Comparison of ENCODE assay signal across 13 mouse cellular contexts in the genomic region with DNA sequence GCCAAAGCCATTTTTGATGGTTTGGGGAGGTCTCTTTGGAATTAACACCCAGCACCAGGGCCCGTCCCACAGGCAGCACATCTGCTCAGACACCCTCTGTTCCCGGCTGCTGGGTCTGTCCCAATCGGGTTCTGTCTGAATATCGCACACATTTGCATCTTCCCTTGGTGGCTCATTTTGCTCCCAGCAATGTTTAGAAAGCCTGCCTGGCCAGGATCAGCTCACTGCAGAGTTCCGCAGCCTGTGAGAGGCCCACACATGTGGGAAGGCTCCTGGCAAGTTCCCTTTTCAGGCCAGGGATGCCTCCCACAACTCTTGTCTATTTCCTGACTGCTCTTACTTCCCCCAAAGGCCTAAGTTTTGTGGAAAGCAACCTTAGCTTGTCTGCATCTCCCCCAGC. TPM values are rescaled to one million over a fixed set of nuclear protein-coding genes. Genes with fewer than 3 reads are reported as not detected.
DNase-seq lines count a peak whose midpoint lies in the region; ATAC-seq lines count a peak whose summit lies in the region.
"Had no signal": no experiment of that assay in that cellular context is flagged by ENCODE, and none has a peak within 500 bp of the region (broad histone marks: within the 10 kb centered on the region; RNA-seq: fewer than 3 reads in every experiment).

No protein-coding gene starts in this region.

- peak; percentile 27 to 59 for DNase-seq in layer of hippocampus, adult 18-20 months (ENCODE audit: low spot score in 2 of 2)
- DNase-seq in layer of hippocampus, adult 9-10 months (ENCODE audit: low spot score), result no peak
- DNase-seq in layer of hippocampus, adult 8-10 months (ENCODE audit: low spot score in 2 of 2), result peak; percentile 17 to 44
- DNase-seq in retina, postnatal 1 day, result no peak
- no peak for DNase-seq in adrenal gland, postnatal 36 days
- DNase-seq: embryo, embryonic 11 days; kidney, postnatal 14 days; lung, embryonic 14.5 days; thymus, adult 18-20 months had no signal

- peak; percentile 57 for ATAC-seq in common myeloid progenitor, adult 5-6 weeks (replicated peaks; ENCODE audit: low read depth, poor library complexity, severe bottlenecking)
- peak; percentile 62 for ATAC-seq in megakaryocyte progenitor cell, adult 5-6 weeks (replicated peaks; ENCODE audit: poor library complexity)
- ATAC-seq in erythroid progenitor cell, adult 5-6 weeks (replicated peaks; ENCODE audit: low FRiP score, poor library complexity, severe bottlenecking), result no peak
- ATAC-seq: forebrain, embryonic 14.5 days had no signal

RNA-seq across cellular contexts. Expression of a gene that starts 13.4 kb away (rescaled TPM):
- 1 to 10 TPM in 1 of 2 experiments, under 1 TPM in 1; 0.43 to 1.1 TPM for total RNA-seq in layer of hippocampus, adult 18-20 months (2021)
- 9.9 and 12.0 TPM in 2 replicates for total RNA-seq in common myeloid progenitor, adult 5-6 weeks (2017)
- total RNA-seq in layer of hippocampus, adult 8-10 months (2022), result 1 to 10 TPM in 2 of 4 experiments, under 1 TPM in 2; 0.62 to 3.9 (median 1.6) TPM
- 27.5 and 35.0 TPM in 2 replicates for total RNA-seq in megakaryocyte progenitor cell, adult 5-6 weeks (2015)
- 18.9 and 23.6 TPM in 2 replicates for total RNA-seq in megakaryocyte progenitor cell, adult 5-6 weeks (2017)
- 5.4 and 12.6 TPM in 2 replicates for total RNA-seq in erythroid progenitor cell, adult 5-6 weeks (2015; ENCODE audit: low replicate concordance)
- 5.4 and 7.5 TPM in 2 replicates for total RNA-seq in erythroid progenitor cell, adult 5-6 weeks (2017; ENCODE audit: low replicate concordance)
- total RNA-seq in adrenal gland, postnatal 36 days (2021), result 1 to 10 TPM; 1.3 to 1.7 TPM

RNA-seq across cellular contexts. Expression of a gene that starts 33.3 kb away (rescaled TPM):
- 10 to 100 TPM; 42.8 to 43.7 TPM for total RNA-seq in layer of hippocampus, adult 18-20 months (2021)
- total RNA-seq in common myeloid progenitor, adult 5-6 weeks (2017), result 61.5 and 77.1 TPM in 2 replicates
- 10 to 100 TPM; 37.9 to 43.2 (median 40.3) TPM for total RNA-seq in layer of hippocampus, adult 8-10 months (2022)
- 36.1 and 42.9 TPM in 2 replicates for total RNA-seq in megakaryocyte progenitor cell, adult 5-6 weeks (2015)
- total RNA-seq in megakaryocyte progenitor cell, adult 5-6 weeks (2017), result 62.9 and 71.0 TPM in 2 replicates
- 16.6 and 19.3 TPM in 2 replicates for total RNA-seq in erythroid progenitor cell, adult 5-6 weeks (2015; ENCODE audit: low replicate concordance)
- 24.5 and 36.2 TPM in 2 replicates for total RNA-seq in erythroid progenitor cell, adult 5-6 weeks (2017; ENCODE audit: low replicate concordance)
- 10 to 100 TPM; 43.0 to 49.3 TPM for total RNA-seq in adrenal gland, postnatal 36 days (2021)

RNA-seq across cellular contexts. Expression of a gene that starts 41.5 kb away (rescaled TPM):
- 10 to 100 TPM; 14.4 to 16.4 TPM for total RNA-seq in layer of hippocampus, adult 18-20 months (2021)
- total RNA-seq in common myeloid progenitor, adult 5-6 weeks (2017), result 52.9 and 63.8 TPM in 2 replicates
- total RNA-seq in layer of hippocampus, adult 8-10 months (2022), result 10 to 100 TPM; 13.3 to 15.7 (median 15.1) TPM
- total RNA-seq in megakaryocyte progenitor cell, adult 5-6 weeks (2015), result 62.3 and 65.5 TPM in 2 replicates
- 56.2 and 68.4 TPM in 2 replicates for total RNA-seq in megakaryocyte progenitor cell, adult 5-6 weeks (2017)
- total RNA-seq in erythroid progenitor cell, adult 5-6 weeks (2015; ENCODE audit: low replicate concordance), result 32.7 and 54.4 TPM in 2 replicates
- total RNA-seq in erythroid progenitor cell, adult 5-6 weeks (2017; ENCODE audit: low replicate concordance), result 28.4 and 51.9 TPM in 2 replicates
- 10 to 100 TPM; 10.8 to 13.6 TPM for total RNA-seq in adrenal gland, postnatal 36 days (2021)

RNA-seq across cellular contexts. Expression of a gene that starts 52.6 kb away (rescaled TPM):
- 1 to 10 TPM; 3.6 to 4.8 TPM for total RNA-seq in layer of hippocampus, adult 18-20 months (2021)
- total RNA-seq in common myeloid progenitor, adult 5-6 weeks (2017), result 0.50 TPM in 1 of 2 replicates, not detected in the other
- total RNA-seq in layer of hippocampus, adult 8-10 months (2022), result 1 to 10 TPM; 3.4 to 4.6 (median 4.0) TPM
- total RNA-seq in megakaryocyte progenitor cell, adult 5-6 weeks (2015), result 0.07 TPM in 1 of 2 replicates, not detected in the other
- 0.33 TPM in 1 of 2 replicates, not detected in the other for total RNA-seq in megakaryocyte progenitor cell, adult 5-6 weeks (2017)
- total RNA-seq in erythroid progenitor cell, adult 5-6 weeks (2015; ENCODE audit: low replicate concordance), result 2.5 TPM in 1 of 2 replicates, not detected in the other
- not detected in 2 replicates for total RNA-seq in erythroid progenitor cell, adult 5-6 weeks (2017; ENCODE audit: low replicate concordance)
- total RNA-seq in adrenal gland, postnatal 36 days (2021), result 10 to 100 TPM in 1 of 2 experiments, under 1 TPM in 1; 0.99 to 31.3 TPM

Comparison
In these comparisons a context has a peak if more than half of its experiments do, and no peak if none do; other contexts are left out.
1. DNase-seq: peak in layer of hippocampus, adult 18-20 months (2 of 2) and layer of hippocampus, adult 8-10 months (2 of 2); none in layer of hippocampus, adult 9-10 months (single experiment), retina, postnatal 1 day (single experiment) and adrenal gland, postnatal 36 days (0 of 2).